Mouse (Mus musculus): ENCODE results near the gene Fgl2. TPM values are rescaled to one million over a fixed set of nuclear protein-coding genes. Genes with fewer than 3 reads are reported as not detected.
A peak's percentile ranks its signal among the peaks of the same experiment; 100 is the strongest.

The Fgl2 gene
- polyA plus RNA-seq, 1 experiment from 2014 or later: 0.11 TPM

- Histone ChIP-seq H3K36me3 (no peaks in the 10 kb centered on the region), H3K4me3 (no peak overlapping the region), H3K27ac (no peak overlapping the region), H3K9me3 (replicated peaks) (no peaks in the 10 kb centered on the region), H3K27me3 (ENCODE audit: low read depth, poor library complexity, severe bottlenecking) (peaks cover 50% of the 10 kb centered on the region), H3K4me1 (peaks cover 8% of the 10 kb centered on the region)
- WGBS: 92% methylated on average over 5 of the region's 5 CpGs
- DNase-seq (ENCODE audit: low spot score): no peak
Observed at GRCm38 (mm10) chr5:21370218-21370947, 2.1 kb upstream of the Fgl2 start.

- WGBS: 51% methylated on average over 5 of the region's 5 CpGs
- DNase-seq (ENCODE audit: low spot score): no peak
- Histone ChIP-seq H3K27ac (no peak overlapping the region), H3K4me1 (peaks cover 8% of the 10 kb centered on the region), H3K9me3 (replicated peaks) (no peaks in the 10 kb centered on the region), H3K27me3 (ENCODE audit: low read depth, poor library complexity, severe bottlenecking) (peaks cover 50% of the 10 kb centered on the region), H3K36me3 (no peaks in the 10 kb centered on the region), H3K4me3 (0 out of 2 replicates have a peak overlapping the region, but pooled peaks have one; percentile 60)
Observed at GRCm38 (mm10) chr5:21371920-21372319, 522 bp upstream of the Fgl2 start.

GRCm38 (mm10) chr5:21373180-21373518 lies 707 bp downstream of the Fgl2 start:
- WGBS: 74% methylated on average over 7 of the region's 7 CpGs
- peak overlapping the region; percentile 60 for H3K4me3 ChIP-seq
- DNase-seq (ENCODE audit: low spot score): no peak
- H3K27ac ChIP-seq: no peak overlapping the region
- peaks cover 50% of the 10 kb centered on the region for H3K27me3 ChIP-seq (ENCODE audit: low read depth, poor library complexity, severe bottlenecking)
- H3K4me1 ChIP-seq: peaks cover 8% of the 10 kb centered on the region
- no peaks in the 10 kb centered on the region for H3K9me3 ChIP-seq (replicated peaks)
- H3K36me3 ChIP-seq: no peaks in the 10 kb centered on the region

- H3K27me3 ChIP-seq (ENCODE audit: low read depth, poor library complexity, severe bottlenecking): peaks cover 52% of the 10 kb centered on the region
- no peak for DNase-seq (ENCODE audit: low spot score)
- H3K36me3 ChIP-seq: no peaks in the 10 kb centered on the region
- 83% methylated on average over 4 of the region's 4 CpGs for WGBS
- H3K9me3 ChIP-seq (replicated peaks): no peaks in the 10 kb centered on the region
- no peak overlapping the region for H3K27ac ChIP-seq
- H3K4me1 ChIP-seq: peaks cover 8% of the 10 kb centered on the region
- H3K4me3 ChIP-seq: no peak overlapping the region
Observed at GRCm38 (mm10) chr5:21376935-21377334, 4.5 kb downstream of the Fgl2 start.

GRCm38 (mm10) chr5:21378397-21378796 lies 6.0 kb downstream of the Fgl2 start:
- no peak for DNase-seq (ENCODE audit: low spot score)
- 75% methylated on average over 2 of the region's 2 CpGs for WGBS
- Histone ChIP-seq H3K27me3 (ENCODE audit: low read depth, poor library complexity, severe bottlenecking) (peaks cover 42% of the 10 kb centered on the region), H3K4me1 (peaks cover 8% of the 10 kb centered on the region), H3K9me3 (replicated peaks) (no peaks in the 10 kb centered on the region), H3K4me3 (no peak overlapping the region), H3K27ac (no peak overlapping the region), H3K36me3 (no peaks in the 10 kb centered on the region)

GRCm38 (mm10) chr5:21381986-21382385 lies 9.5 kb downstream of the Fgl2 start:
- Histone ChIP-seq H3K36me3 (no peaks in the 10 kb centered on the region), H3K27ac (no peak overlapping the region), H3K4me3 (no peak overlapping the region), H3K27me3 (ENCODE audit: low read depth, poor library complexity, severe bottlenecking) (peaks cover 44% of the 10 kb centered on the region; the same call in 1 of the 2 replicates), H3K9me3 (replicated peaks) (no peaks in the 10 kb centered on the region), H3K4me1 (peaks cover 15% of the 10 kb centered on the region)
- WGBS: 35% methylated on average over 6 of the region's 6 CpGs
- DNase-seq (ENCODE audit: low spot score): no peak

GRCm38 (mm10) chr5:21382678-21383077 lies 10.2 kb downstream of the Fgl2 start:
- no peaks in the 10 kb centered on the region for H3K9me3 ChIP-seq (replicated peaks)
- no peak overlapping the region for H3K4me3 ChIP-seq
- H3K36me3 ChIP-seq: no peaks in the 10 kb centered on the region
- no peak for DNase-seq (ENCODE audit: low spot score)
- no peak overlapping the region for H3K27ac ChIP-seq
- 55% methylated on average over 6 of the region's 6 CpGs for WGBS
- H3K4me1 ChIP-seq: peaks cover 15% of the 10 kb centered on the region
- H3K27me3 ChIP-seq (ENCODE audit: low read depth, poor library complexity, severe bottlenecking): peaks cover 44% of the 10 kb centered on the region; the same call in 1 of the 2 replicates

- no peaks in the 10 kb centered on the region for H3K36me3 ChIP-seq
- 0 out of 2 replicates have a peak overlapping the region, but pooled peaks have one; percentile 5 for H3K4me3 ChIP-seq
- no peak overlapping the region for H3K27ac ChIP-seq
- no peaks in the 10 kb centered on the region for H3K9me3 ChIP-seq (replicated peaks)
- peaks cover 44% of the 10 kb centered on the region; the same call in 1 of the 2 replicates for H3K27me3 ChIP-seq (ENCODE audit: low read depth, poor library complexity, severe bottlenecking)
- DNase-seq (ENCODE audit: low spot score): peak; percentile 32
- H3K4me1 ChIP-seq: peaks cover 15% of the 10 kb centered on the region
- WGBS: 27% methylated on average over 14 of the region's 14 CpGs
Observed at GRCm38 (mm10) chr5:21383392-21384251, 11.2 kb downstream of the Fgl2 start.

GRCm38 (mm10) chr5:21384252-21384960 lies 12.0 kb downstream of the Fgl2 start:
- Histone ChIP-seq H3K27ac (no peak overlapping the region), H3K27me3 (ENCODE audit: low read depth, poor library complexity, severe bottlenecking) (peaks cover 36% of the 10 kb centered on the region; the same call in 1 of the 2 replicates), H3K36me3 (no peaks in the 10 kb centered on the region), H3K4me3 (no peak overlapping the region), H3K4me1 (peaks cover 15% of the 10 kb centered on the region), H3K9me3 (replicated peaks) (no peaks in the 10 kb centered on the region)
- whole genome bisulfite sequencing: 82% methylated on average over 13 of the region's 13 CpGs
- DNase-seq (ENCODE audit: low spot score): no peak

GRCm38 (mm10) chr5:21384976-21385375 lies 12.5 kb downstream of the Fgl2 start:
- no peak for DNase-seq (ENCODE audit: low spot score)
- peaks cover 30% of the 10 kb centered on the region; the same call in 1 of the 2 replicates for H3K27me3 ChIP-seq (ENCODE audit: low read depth, poor library complexity, severe bottlenecking)
- 95% methylated on average over 9 of the region's 9 CpGs for WGBS
- H3K4me1 ChIP-seq: peaks cover 15% of the 10 kb centered on the region
- H3K9me3 ChIP-seq (replicated peaks): no peaks in the 10 kb centered on the region
- H3K27ac ChIP-seq: no peak overlapping the region
- no peaks in the 10 kb centered on the region for H3K36me3 ChIP-seq
- H3K4me3 ChIP-seq: no peak overlapping the region

- no peak overlapping the region for H3K4me3 ChIP-seq
- no peaks in the 10 kb centered on the region for H3K9me3 ChIP-seq (replicated peaks)
- H3K4me1 ChIP-seq: peaks cover 15% of the 10 kb centered on the region
- no peak for DNase-seq (ENCODE audit: low spot score)
- H3K27ac ChIP-seq: no peak overlapping the region
- 85% methylated on average over 4 of the region's 4 CpGs for WGBS
- peaks cover 23% of the 10 kb centered on the region; the same call in 1 of the 2 replicates for H3K27me3 ChIP-seq (ENCODE audit: low read depth, poor library complexity, severe bottlenecking)
- no peaks in the 10 kb centered on the region for H3K36me3 ChIP-seq
Observed at GRCm38 (mm10) chr5:21386432-21386831, 14.0 kb downstream of the Fgl2 start.

- no peak for DNase-seq (ENCODE audit: low spot score)
- no peak overlapping the region for H3K4me3 ChIP-seq
- peaks cover 15% of the 10 kb centered on the region for H3K4me1 ChIP-seq
- H3K27me3 ChIP-seq (ENCODE audit: low read depth, poor library complexity, severe bottlenecking): peaks cover 23% of the 10 kb centered on the region; the same call in 1 of the 2 replicates
- no peak overlapping the region for H3K27ac ChIP-seq
- no peaks in the 10 kb centered on the region for H3K36me3 ChIP-seq
- H3K9me3 ChIP-seq (replicated peaks): no peaks in the 10 kb centered on the region
Observed at GRCm38 (mm10) chr5:21387340-21387739, 14.9 kb downstream of the Fgl2 start.

Data from limb, embryonic 10.5 days (tissue).